Comparison of ENCODE assay signal across 27 mouse cellular contexts in genomic region chr9:120367526-120367925, GRCm38 (mm10).
"Had no signal": no experiment of that assay in that cellular context is flagged by ENCODE, and none has a peak within 500 bp of the region (broad histone marks: within the 10 kb centered on the region; RNA-seq: fewer than 3 reads in every experiment).

No protein-coding gene starts in this region.

- H3K36me3 ChIP-seq: heart, embryonic 10.5 days; heart, embryonic 12.5 days; hindbrain, embryonic 10.5 days; hindbrain, embryonic 12.5 days; kidney, embryonic 15.5 days; limb, embryonic 13.5 days; limb, embryonic 15.5 days; liver, embryonic 12.5 days had no signal

- ATAC-seq: hindbrain, embryonic 16.5 days; inflammation-experienced regulatory T-cells, adult 6 months; intestine, embryonic 16.5 days; liver, embryonic 12.5 days had no signal

- H3K4me1 ChIP-seq: hindbrain, embryonic 10.5 days; hindbrain, embryonic 12.5 days; kidney, embryonic 15.5 days; limb, embryonic 13.5 days; limb, embryonic 15.5 days; liver, embryonic 12.5 days had no signal

- DNase-seq: gastrocnemius, adult 2 months; gastrocnemius, postnatal 10 days; gastrocnemius, postnatal 25 days; heart, adult 18-20 months; heart, postnatal 10 days; heart, postnatal 4 days; kidney, adult 11 months; kidney, adult 2 months; kidney, adult 9 months; kidney, postnatal 14 days; kidney, postnatal 36 days; layer of hippocampus, adult 9-11 months; layer of hippocampus, postnatal 36 days; left cerebral cortex, postnatal 4 days had no signal

- H3K9me3 ChIP-seq: heart, embryonic 10.5 days; heart, embryonic 12.5 days; hindbrain, embryonic 10.5 days; hindbrain, embryonic 12.5 days; kidney, embryonic 15.5 days; limb, embryonic 13.5 days; limb, embryonic 15.5 days; liver, embryonic 12.5 days had no signal

- H3K4me3 ChIP-seq: gastrocnemius, adult 2 months; heart, embryonic 10.5 days; heart, embryonic 12.5 days; hindbrain, embryonic 10.5 days; hindbrain, embryonic 12.5 days; kidney, embryonic 15.5 days; limb, embryonic 13.5 days; limb, embryonic 15.5 days; liver, embryonic 12.5 days had no signal

- H3K9ac ChIP-seq: heart, embryonic 12.5 days; hindbrain, embryonic 12.5 days; hindbrain, embryonic 14.5 days; kidney, embryonic 15.5 days; limb, embryonic 13.5 days; limb, embryonic 15.5 days; liver, embryonic 12.5 days had no signal

- H3K27ac ChIP-seq: gastrocnemius, adult 2 months; heart, embryonic 10.5 days; hindbrain, embryonic 10.5 days; hindbrain, embryonic 12.5 days; hindbrain, embryonic 14.5 days; kidney, embryonic 15.5 days; kidney, postnatal 0 days; limb, embryonic 13.5 days; limb, embryonic 15.5 days; liver, embryonic 12.5 days had no signal

- H3K27me3 ChIP-seq: heart, embryonic 12.5 days; hindbrain, embryonic 12.5 days; kidney, embryonic 15.5 days; limb, embryonic 13.5 days; limb, embryonic 15.5 days; liver, embryonic 12.5 days had no signal

- H3K4me2 ChIP-seq: heart, embryonic 12.5 days; hindbrain, embryonic 12.5 days; hindbrain, embryonic 14.5 days; kidney, embryonic 15.5 days; limb, embryonic 13.5 days; limb, embryonic 15.5 days; liver, embryonic 12.5 days had no signal
